ENCODE assay signal across 10 mouse cellular contexts in genomic region chr6:90787036-90787435, GRCm38 (mm10).
A peak's percentile ranks its signal among the peaks of the same experiment; 100 is the strongest.
DNase-seq lines count a peak whose midpoint lies in the region; ATAC-seq and TF ChIP-seq lines count a peak whose summit lies in the region.
"Had no signal": no experiment of that assay in that cellular context is flagged by ENCODE, and none has a peak within 500 bp of the region (broad histone marks: within the 10 kb centered on the region; RNA-seq: fewer than 3 reads in every experiment).

No protein-coding gene starts in this region.

- no peaks in the 10 kb centered on the region for H3K9me3 ChIP-seq in forebrain, embryonic 10.5 days
- H3K9me3 ChIP-seq in forebrain, embryonic 11.5 days (ENCODE audit: control insufficient read depth, low read length), result no peaks in the 10 kb centered on the region
- H3K9me3 ChIP-seq in hindbrain, embryonic 14.5 days (ENCODE audit: control insufficient read depth, low read length), result no peaks in the 10 kb centered on the region
- H3K9me3 ChIP-seq in midbrain, postnatal 0 days (ENCODE audit: low read length), result no peaks in the 10 kb centered on the region

- no peak overlapping the region for H3K9ac ChIP-seq in forebrain, embryonic 11.5 days (ENCODE audit: low read length)
- H3K9ac ChIP-seq in hindbrain, embryonic 14.5 days, result 0 out of 2 replicates have a peak overlapping the region, but pooled peaks have one; percentile 4
- H3K9ac ChIP-seq in midbrain, postnatal 0 days (replicated peaks; ENCODE audit: low read length, poor library complexity, severe bottlenecking), result peak overlapping the region; percentile 36
- H3K9ac ChIP-seq: lung, embryonic 14.5 days had no signal

- no peaks in the 10 kb centered on the region for H3K36me3 ChIP-seq in forebrain, embryonic 10.5 days (replicated peaks)
- H3K36me3 ChIP-seq in forebrain, embryonic 11.5 days (ENCODE audit: control insufficient read depth, insufficient read depth, low read length), result no peaks in the 10 kb centered on the region
- H3K36me3 ChIP-seq in hindbrain, embryonic 14.5 days (replicated peaks; ENCODE audit: control insufficient read depth, insufficient read depth), result no peaks in the 10 kb centered on the region
- no peaks in the 10 kb centered on the region for H3K36me3 ChIP-seq in midbrain, postnatal 0 days (ENCODE audit: insufficient read depth, low read length)

- ATAC-seq in forebrain, embryonic 11.5 days (replicated peaks; ENCODE audit: low FRiP score), result no peak
- no peak for ATAC-seq in hindbrain, embryonic 14.5 days (ENCODE audit: low FRiP score)
- ATAC-seq in midbrain, postnatal 0 days (ENCODE audit: low FRiP score), result no peak
- ATAC-seq in inflammation-experienced regulatory T-cells, adult 6 months, result no peak

- no peak for DNase-seq in forebrain, embryonic 10.5 days (ENCODE audit: extremely low spot score, low spot score)
- no peak for DNase-seq in forebrain, embryonic 11.5 days (ENCODE audit: low spot score)
- peak; percentile 44 for DNase-seq in NIH3T3 (ENCODE audit: low read depth)
- no peak for DNase-seq in hindbrain, embryonic 14.5 days (ENCODE audit: low spot score)
- no peak for DNase-seq in midbrain, postnatal 0 days (ENCODE audit: low spot score)
- DNase-seq in urinary bladder, postnatal 36 days (ENCODE audit: low spot score in 2 of 2), result no peak
- DNase-seq in gastrocnemius, adult 8-10 months (ENCODE audit: low spot score in 2 of 2), result no peak
- DNase-seq: kidney, postnatal 25 days; lung, embryonic 14.5 days had no signal

- 62% methylated on average over 6 of the region's 6 CpGs for WGBS in forebrain, embryonic 10.5 days
- 62% methylated on average over 6 of the region's 6 CpGs for WGBS in forebrain, embryonic 11.5 days
- 44% methylated on average over 6 of the region's 6 CpGs for whole genome bisulfite sequencing in hindbrain, embryonic 14.5 days
- 30% methylated on average over 6 of the region's 6 CpGs for WGBS in midbrain, postnatal 0 days

- H3K27ac ChIP-seq in forebrain, embryonic 10.5 days, result peak overlapping the region; percentile 36; the same call in 1 of the 2 replicates
- H3K27ac ChIP-seq in forebrain, embryonic 11.5 days (ENCODE audit: low read depth, low read length), result no peak overlapping the region
- H3K27ac ChIP-seq in hindbrain, embryonic 14.5 days, result peak overlapping the region; percentile 85
- peak overlapping the region; percentile 83 for H3K27ac ChIP-seq in midbrain, postnatal 0 days (ENCODE audit: low read depth, low read length)

- TF ChIP-seq CTCF in midbrain, postnatal 0 days (IDR thresholded peaks at IDR 0.05), result no peak

- peaks cover 74% of the 10 kb centered on the region for H3K4me1 ChIP-seq in forebrain, embryonic 10.5 days
- H3K4me1 ChIP-seq in forebrain, embryonic 11.5 days (replicated peaks; ENCODE audit: control insufficient read depth, insufficient read depth, low read length), result peaks cover 28% of the 10 kb centered on the region
- H3K4me1 ChIP-seq in hindbrain, embryonic 14.5 days (replicated peaks; ENCODE audit: control insufficient read depth, insufficient read depth, low read length), result peaks cover 47% of the 10 kb centered on the region
- peaks cover 23% of the 10 kb centered on the region for H3K4me1 ChIP-seq in midbrain, postnatal 0 days (ENCODE audit: insufficient read depth, low read length)

- H3K4me3 ChIP-seq in forebrain, embryonic 10.5 days, result no peak overlapping the region
- H3K4me3 ChIP-seq in forebrain, embryonic 11.5 days (ENCODE audit: low read depth, low read length), result no peak overlapping the region
- H3K4me3 ChIP-seq in hindbrain, embryonic 14.5 days (replicated peaks; ENCODE audit: low read length), result no peak overlapping the region
- no peak overlapping the region for H3K4me3 ChIP-seq in midbrain, postnatal 0 days (ENCODE audit: low read depth, low read length)

- peaks cover 40% of the 10 kb centered on the region for H3K27me3 ChIP-seq in forebrain, embryonic 10.5 days (ENCODE audit: poor library complexity, severe bottlenecking)
- no peaks in the 10 kb centered on the region for H3K27me3 ChIP-seq in forebrain, embryonic 11.5 days (ENCODE audit: control insufficient read depth, insufficient read depth, low read length)
- no peaks in the 10 kb centered on the region for H3K27me3 ChIP-seq in hindbrain, embryonic 14.5 days (ENCODE audit: control insufficient read depth, insufficient read depth, low read length)
- no peaks in the 10 kb centered on the region for H3K27me3 ChIP-seq in midbrain, postnatal 0 days (ENCODE audit: insufficient read depth, low read length)

- no peak overlapping the region for H3K4me2 ChIP-seq in forebrain, embryonic 11.5 days (ENCODE audit: low read depth, low read length, severe bottlenecking)
- H3K4me2 ChIP-seq in hindbrain, embryonic 14.5 days (replicated peaks), result peak overlapping the region; percentile 13; the same call in 1 of the 2 replicates
- H3K4me2 ChIP-seq in midbrain, postnatal 0 days (ENCODE audit: low read depth, low read length, poor library complexity, severe bottlenecking), result no peak overlapping the region
- H3K4me2 ChIP-seq: lung, embryonic 14.5 days had no signal
